Mouse (Mus musculus) megakaryocyte-erythroid progenitor cell, adult 5-6 weeks (primary cell): ENCODE data around the gene Atp8b4. TPM values are rescaled to one million over a fixed set of nuclear protein-coding genes. Genes with fewer than 3 reads are reported as not detected.
A peak's percentile ranks its signal among the peaks of the same experiment; 100 is the strongest.
"Not testable (repeated sequence)": the region's sequence is repeated elsewhere in the genome, so short reads cannot be mapped to it uniquely, and the experiment has no call there.

Source experiments
- ATAC-seq: replicated peaks from 2 replicates; pipeline ENCODE4 v1.8.0; 2016; ENCODE audit warnings: mild to moderate bottlenecking, inconsistent platforms; ENCODE audit not compliant: severe bottlenecking, poor library complexity, low FRiP score, low TSS enrichment
- total RNA-seq, 2 experiments: library from RNA; stranded (forward) in 1 of 2; stranded (reverse) in 1 of 2; fragments of 200-1000, 215-1000 nt in 1 of 2; fragments of >200 nt in 1 of 2; fragmentation: Nextera tagmentation in 1 of 2; gene quantifications; 2 replicates each; pipeline ENCODE4 v1.2.3; 2014 to 2017

The Atp8b4 gene
- total RNA-seq (2014; fragmentation: Nextera tagmentation) (1.6 and 2.6 TPM in 2 replicates), total RNA-seq (2017) (2.2 and 4.3 TPM in 2 replicates)

GRCm38 (mm10) chr2:126500521-126500920 lies at the start of gene Atp8b4:
Gene Atp8b4 (minus strand): TSS chr2:126500674.
- ATAC-seq, result no peak

DNA sequence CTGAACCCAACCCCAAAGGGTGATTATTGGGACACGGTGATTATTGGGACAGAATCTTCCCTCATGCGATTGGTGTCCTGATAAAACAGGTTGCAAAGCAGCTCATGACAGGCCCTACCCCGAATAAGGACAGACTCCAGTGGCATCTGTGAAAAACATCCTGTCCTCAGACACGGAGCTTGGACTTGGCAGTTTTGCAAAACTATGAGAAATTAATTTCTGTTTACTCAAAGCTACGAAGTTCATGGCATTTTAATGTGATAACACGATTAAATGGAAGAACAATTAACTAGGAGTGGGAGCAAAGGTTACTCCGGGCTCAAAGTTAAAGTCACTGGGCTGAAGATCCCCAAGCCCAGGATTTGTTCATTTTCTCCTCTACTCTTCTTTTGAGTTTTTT lies 49.2 kb upstream of the Atp8b4 start:
- ATAC-seq, result no peak

DNA sequence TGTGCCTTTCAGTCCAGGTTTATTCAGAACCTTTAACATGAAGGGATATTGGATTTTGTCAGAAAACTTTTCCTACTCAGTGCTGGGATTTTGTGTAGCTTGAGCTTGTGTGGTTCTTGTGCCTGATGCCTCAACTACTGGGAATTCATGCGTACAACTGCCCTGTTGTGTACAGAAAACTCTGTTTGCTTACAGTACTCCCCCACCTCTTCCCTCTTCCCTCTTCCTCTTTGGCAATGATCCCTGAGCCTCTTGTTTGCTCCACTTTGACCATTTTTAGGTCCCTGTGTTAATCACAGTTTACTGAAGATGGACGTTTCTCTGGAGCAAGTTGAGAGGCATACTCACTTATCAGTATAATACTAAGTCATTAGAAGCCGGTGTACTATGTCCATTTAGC lies 45.9 kb upstream of the Atp8b4 start:
- ATAC-seq, result no peak

- ATAC-seq, result no peak
Measured at GRCm38 (mm10) chr2:126545297-126545696, 44.8 kb upstream of the Atp8b4 start.

DNA sequence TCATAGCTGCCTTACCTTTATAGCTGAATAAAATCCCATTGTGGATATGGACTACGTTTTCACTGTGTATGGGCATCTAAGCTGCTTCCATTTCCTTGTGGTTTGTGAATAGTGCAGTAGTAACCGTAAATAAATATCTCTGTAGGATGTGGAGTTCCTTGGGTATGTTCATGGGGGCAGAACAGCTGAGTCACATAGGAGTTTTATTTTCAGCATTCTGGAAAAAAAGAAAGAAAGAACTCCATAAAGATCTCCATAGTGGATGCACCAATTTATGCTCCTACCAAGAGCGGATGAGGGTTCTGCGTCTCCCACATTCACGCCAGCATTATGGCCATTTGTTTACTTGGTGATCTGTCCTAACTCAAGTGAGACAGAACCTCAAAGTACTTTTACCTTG lies 41.7 kb upstream of the Atp8b4 start:
- no peak for ATAC-seq

- ATAC-seq, result no peak
Measured at GRCm38 (mm10) chr2:126540390-126540925, 40.0 kb upstream of the Atp8b4 start.

GRCm38 (mm10) chr2:126537654-126538053 lies 37.2 kb upstream of the Atp8b4 start:
- ATAC-seq, result no peak

DNA sequence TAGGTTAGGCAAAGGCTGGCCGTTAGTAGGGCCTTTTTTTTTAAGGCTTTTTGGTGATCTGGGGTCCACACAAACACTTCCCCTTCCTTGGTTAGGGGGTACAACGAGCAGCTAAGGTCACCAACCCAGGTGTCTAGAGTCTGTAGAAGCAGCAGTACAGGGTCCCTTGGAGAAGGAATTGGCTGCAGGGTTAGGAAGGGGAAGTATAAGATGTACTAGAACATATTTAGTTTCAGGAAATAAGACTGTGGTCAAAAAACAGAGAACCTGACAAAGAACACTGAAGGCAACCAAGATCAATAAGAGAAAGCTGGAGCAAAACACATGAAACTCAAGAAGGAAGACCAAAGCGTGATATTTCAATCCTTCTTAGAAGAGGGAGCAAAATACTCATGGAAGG lies 30.1 kb upstream of the Atp8b4 start:
- no peak for ATAC-seq

DNA sequence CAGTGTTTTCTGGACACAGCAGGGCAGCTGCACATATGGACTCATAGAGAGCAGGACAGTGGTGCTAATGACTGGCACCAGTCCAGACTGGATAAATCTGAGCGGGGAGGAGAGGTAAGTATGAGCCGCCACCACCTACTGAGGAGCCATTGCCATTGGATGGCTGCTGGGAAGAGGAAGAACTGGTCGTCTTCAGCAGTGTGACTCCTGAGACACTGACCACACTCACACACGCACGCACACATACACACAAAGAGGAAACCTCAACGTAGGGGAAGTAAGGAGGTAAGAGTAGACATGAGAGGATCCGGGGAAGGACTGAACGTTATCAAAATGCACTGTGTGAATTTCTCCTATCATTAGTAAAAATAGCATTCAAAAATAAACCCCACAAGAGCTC lies 27.0 kb upstream of the Atp8b4 start:
- ATAC-seq, result no peak

GRCm38 (mm10) chr2:126524271-126524670 lies 23.8 kb upstream of the Atp8b4 start:
- ATAC-seq, result no peak

DNA sequence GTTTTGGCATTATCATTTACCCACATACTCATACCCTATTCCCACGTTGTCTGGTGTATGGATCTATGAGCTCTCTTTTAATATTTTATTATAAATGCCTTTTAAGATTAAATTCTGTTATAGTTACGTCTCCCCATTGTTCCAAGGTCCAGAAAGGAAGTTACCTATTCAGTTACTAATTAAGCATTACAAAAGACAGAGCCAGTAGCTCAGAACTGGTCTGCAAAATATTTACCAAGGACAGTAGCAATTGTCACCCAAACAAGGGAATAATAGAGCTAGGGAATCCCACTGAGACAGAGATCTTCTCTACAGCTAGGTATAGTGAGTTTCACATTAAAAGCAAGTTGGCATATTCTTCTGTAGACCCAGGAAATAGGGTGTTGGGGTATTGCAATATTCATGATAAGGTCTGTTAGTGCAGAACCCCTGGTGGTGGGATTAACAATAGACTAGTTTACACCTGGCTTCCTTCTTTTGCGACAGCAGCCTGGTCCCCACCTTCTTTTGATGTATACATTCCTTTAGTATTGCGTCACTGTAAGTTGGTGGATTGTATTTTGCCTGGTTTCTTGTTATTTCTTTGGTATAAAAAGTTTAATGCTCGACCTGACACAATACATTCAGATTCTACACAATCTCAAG lies 22.7 kb upstream of the Atp8b4 start:
- not testable (repeated sequence) for ATAC-seq

DNA sequence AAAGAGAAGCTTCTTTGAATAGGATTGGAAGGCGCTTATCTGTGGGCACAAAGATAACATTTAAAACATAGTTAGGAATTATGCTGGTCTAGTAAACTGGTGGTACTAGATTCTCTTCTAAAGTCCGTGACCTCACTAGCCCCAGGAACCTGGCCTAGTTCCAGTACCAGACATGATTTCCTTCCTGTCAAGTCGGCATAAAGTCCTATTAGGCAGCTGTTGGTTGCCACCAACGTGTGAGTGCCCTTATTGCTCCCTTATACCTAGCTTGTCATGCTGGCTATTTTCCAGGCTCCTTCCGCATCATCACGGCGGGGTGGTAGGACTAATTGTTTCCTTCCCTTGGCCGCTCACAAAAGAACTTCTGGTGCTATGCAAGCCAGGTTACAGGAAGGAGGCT lies 21.6 kb upstream of the Atp8b4 start:
- ATAC-seq, result no peak

- 0 out of 2 replicates have a peak, but pooled peaks have one; percentile 40 for ATAC-seq
Measured at GRCm38 (mm10) chr2:126521471-126521870, 21.0 kb upstream of the Atp8b4 start.

DNA sequence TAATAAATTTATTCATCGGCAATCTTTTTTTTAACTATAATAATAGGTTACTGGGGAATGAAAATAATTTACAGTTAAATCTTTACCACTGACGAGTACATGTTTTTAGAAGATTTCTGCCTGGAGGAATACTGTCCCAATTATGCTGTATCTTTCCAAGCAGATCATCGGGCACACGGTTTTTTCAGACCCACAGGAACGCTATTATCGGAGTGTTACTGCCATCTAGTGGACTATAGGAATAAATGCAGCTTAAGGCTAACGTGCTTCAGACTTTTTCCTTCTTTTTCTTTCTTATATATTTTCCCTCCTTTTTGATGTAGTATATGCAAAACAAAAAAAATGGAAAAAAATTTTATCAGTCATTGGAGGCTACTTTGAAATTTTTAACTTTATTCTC lies 20.4 kb upstream of the Atp8b4 start:
- peak; percentile 61; the same call in 1 of the 2 replicates for ATAC-seq

DNA sequence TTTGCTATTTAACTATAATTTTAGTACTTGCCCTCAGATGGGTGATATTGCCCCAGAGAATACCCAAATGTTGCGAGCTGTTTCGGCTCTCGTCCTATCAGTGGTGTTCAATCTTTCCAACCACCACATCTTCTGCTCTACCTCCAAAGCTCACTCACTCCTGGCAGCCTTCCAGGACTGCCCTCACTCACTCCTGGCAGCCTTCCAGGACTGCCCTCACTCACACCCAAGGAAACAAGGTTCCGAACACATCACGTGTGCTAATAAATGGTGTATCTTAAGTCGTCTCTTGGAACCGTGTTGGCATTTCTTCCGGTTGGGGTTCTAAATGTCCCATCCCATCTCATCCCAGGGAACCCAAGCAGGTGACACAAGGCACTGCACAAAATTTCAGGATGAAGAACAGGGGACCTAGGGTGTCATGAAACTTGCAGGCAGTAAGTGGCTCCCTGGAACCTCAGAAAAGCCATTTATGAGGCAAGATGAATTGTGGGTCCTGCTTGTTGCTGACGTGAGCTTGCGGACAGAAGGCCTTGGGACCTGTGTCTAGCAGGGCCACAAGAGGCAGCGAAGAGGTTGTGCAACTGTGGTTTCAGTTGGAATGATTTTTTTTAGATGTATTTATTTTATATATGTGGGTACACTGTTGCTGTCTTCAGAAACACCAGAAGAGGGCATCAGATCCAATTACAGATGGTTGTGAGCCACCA lies 19.6 kb upstream of the Atp8b4 start:
- ATAC-seq, result peak; percentile 52

DNA sequence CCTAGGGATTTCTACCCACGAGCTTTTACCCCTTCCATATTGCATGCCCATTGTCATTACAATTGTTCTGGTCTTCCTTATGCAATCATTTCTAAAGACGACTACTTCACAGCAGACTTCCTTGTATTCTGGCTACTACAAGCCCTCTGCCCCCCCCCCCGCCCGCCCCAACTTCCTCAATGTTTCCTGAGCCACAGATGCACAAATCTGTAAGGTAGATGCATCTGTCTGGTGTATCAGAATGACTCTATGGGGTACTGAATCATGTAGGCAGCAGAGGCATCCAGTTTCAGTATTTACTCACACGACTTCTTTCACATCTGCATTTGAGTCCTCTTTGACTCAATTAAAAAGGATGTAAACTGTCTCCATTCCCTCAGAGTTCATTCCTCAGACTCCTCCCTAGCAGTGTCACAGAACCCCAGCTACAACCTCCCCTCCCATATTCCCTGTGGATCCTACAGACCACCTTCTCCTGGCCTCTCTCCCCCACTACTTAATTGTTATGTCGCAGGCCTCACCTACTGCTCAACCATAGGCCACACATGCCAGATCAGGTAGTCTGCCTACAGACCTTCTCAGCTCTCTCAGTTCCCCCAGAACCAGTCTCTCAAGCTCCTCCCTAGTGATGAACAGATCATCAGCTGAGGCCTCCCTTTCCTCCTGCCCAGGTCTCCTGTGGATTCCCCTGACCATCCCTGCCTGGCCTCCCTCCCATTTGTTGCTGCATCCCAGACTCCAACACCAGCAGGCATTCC lies 14.8 kb upstream of the Atp8b4 start:
- no peak for ATAC-seq

GRCm38 (mm10) chr2:126508228-126508627 lies 7.8 kb upstream of the Atp8b4 start:
- no peak for ATAC-seq

- ATAC-seq, result no peak
Measured at GRCm38 (mm10) chr2:126507477-126507876, 7.0 kb upstream of the Atp8b4 start.

- ATAC-seq, result no peak
Measured at GRCm38 (mm10) chr2:126505156-126505555, 4.7 kb upstream of the Atp8b4 start.

GRCm38 (mm10) chr2:126499730-126500129 lies 744 bp downstream of the Atp8b4 start:
- ATAC-seq, result no peak
